In genomic region chr11:32111841-32112240, GRCm38 (mm10) we compare ENCODE assay signal across 18 mouse cellular contexts.
DNase-seq lines count a peak whose midpoint lies in the region; ATAC-seq lines count a peak whose summit lies in the region.
"Had no signal": no experiment of that assay in that cellular context is flagged by ENCODE, and none has a peak within 500 bp of the region (broad histone marks: within the 10 kb centered on the region; RNA-seq: fewer than 3 reads in every experiment).

No protein-coding gene starts in this region.

- H3K4me2 ChIP-seq in forebrain, embryonic 16.5 days (ENCODE audit: low read length), result no peak overlapping the region
- H3K4me2 ChIP-seq in neural tube, embryonic 13.5 days, result no peak overlapping the region
- no peak overlapping the region for H3K4me2 ChIP-seq in midbrain, embryonic 15.5 days
- H3K4me2 ChIP-seq: embryonic facial prominence, embryonic 15.5 days; liver, embryonic 12.5 days; stomach, embryonic 15.5 days had no signal

- peaks cover 7% of the 10 kb centered on the region for H3K36me3 ChIP-seq in forebrain, embryonic 10.5 days (replicated peaks)
- no peaks in the 10 kb centered on the region for H3K36me3 ChIP-seq in forebrain, embryonic 16.5 days (ENCODE audit: control insufficient read depth, insufficient read depth)
- H3K36me3 ChIP-seq in neural tube, embryonic 13.5 days, result no peaks in the 10 kb centered on the region
- no peaks in the 10 kb centered on the region for H3K36me3 ChIP-seq in midbrain, embryonic 15.5 days (replicated peaks)
- H3K36me3 ChIP-seq: embryonic facial prominence, embryonic 15.5 days; G1E; liver, embryonic 12.5 days; stomach, embryonic 15.5 days had no signal

- no peak for DNase-seq in forebrain, embryonic 10.5 days (ENCODE audit: extremely low spot score, low spot score)
- no peak for DNase-seq in neural tube, embryonic 10.5 days (ENCODE audit: extremely low spot score, low spot score)
- no peak for DNase-seq in right cerebral cortex, postnatal 4 days
- no peak for DNase-seq in embryo, embryonic 10.5 days (ENCODE audit: low spot score)
- no peak for DNase-seq in testis, postnatal 14 days (ENCODE audit: low spot score)
- DNase-seq: cerebellum, adult 9-10 months; gastrocnemius, postnatal 10 days; heart, postnatal 10 days; kidney, adult 9 months; layer of hippocampus, postnatal 36 days had no signal

- 38% methylated on average over 3 of the region's 3 CpGs for WGBS in forebrain, embryonic 10.5 days
- 59% methylated on average over 3 of the region's 3 CpGs for WGBS in forebrain, embryonic 16.5 days
- WGBS in neural tube, embryonic 13.5 days, result 54% methylated on average over 3 of the region's 3 CpGs
- 43% methylated on average over 3 of the region's 3 CpGs for WGBS in midbrain, embryonic 15.5 days

- peaks cover 20% of the 10 kb centered on the region for H3K9me3 ChIP-seq in forebrain, embryonic 10.5 days
- H3K9me3 ChIP-seq in forebrain, embryonic 16.5 days (ENCODE audit: control insufficient read depth, low read length), result no peaks in the 10 kb centered on the region
- 0 out of 2 replicates have a peak, but pooled peaks cover 6% of the 10 kb centered on the region for H3K9me3 ChIP-seq in neural tube, embryonic 13.5 days
- no peaks in the 10 kb centered on the region for H3K9me3 ChIP-seq in midbrain, embryonic 15.5 days
- H3K9me3 ChIP-seq: embryonic facial prominence, embryonic 15.5 days; G1E; liver, embryonic 12.5 days; stomach, embryonic 15.5 days had no signal

- H3K27ac ChIP-seq in forebrain, embryonic 10.5 days, result peak overlapping the region; percentile 88
- H3K27ac ChIP-seq in forebrain, embryonic 16.5 days (ENCODE audit: low read length), result no peak overlapping the region; the same call in 1 of the 2 replicates
- H3K27ac ChIP-seq in neural tube, embryonic 13.5 days (replicated peaks), result peak overlapping the region; percentile 93
- H3K27ac ChIP-seq in midbrain, embryonic 15.5 days, result peak overlapping the region; percentile 92
- H3K27ac ChIP-seq: embryonic facial prominence, embryonic 15.5 days; liver, embryonic 12.5 days; stomach, embryonic 15.5 days had no signal

- no peak for ATAC-seq in forebrain, embryonic 16.5 days
- no peak for ATAC-seq in neural tube, embryonic 13.5 days (ENCODE audit: low read depth)
- no peak for ATAC-seq in midbrain, embryonic 15.5 days (replicated peaks)
- ATAC-seq: CD4-positive, CD25-positive, alpha-beta regulatory T cell, adult 4 months; liver, embryonic 12.5 days had no signal

- H3K9ac ChIP-seq in forebrain, embryonic 16.5 days (replicated peaks; ENCODE audit: low read depth, low read length), result no peak overlapping the region
- no peak overlapping the region for H3K9ac ChIP-seq in neural tube, embryonic 13.5 days
- H3K9ac ChIP-seq in midbrain, embryonic 15.5 days, result no peak overlapping the region
- H3K9ac ChIP-seq: embryonic facial prominence, embryonic 15.5 days; liver, embryonic 12.5 days; stomach, embryonic 15.5 days had no signal

- H3K4me3 ChIP-seq in forebrain, embryonic 10.5 days, result no peak overlapping the region
- no peak overlapping the region for H3K4me3 ChIP-seq in forebrain, embryonic 16.5 days (replicated peaks; ENCODE audit: low read length)
- H3K4me3 ChIP-seq in neural tube, embryonic 13.5 days, result no peak overlapping the region
- no peak overlapping the region for H3K4me3 ChIP-seq in midbrain, embryonic 15.5 days
- H3K4me3 ChIP-seq: embryonic facial prominence, embryonic 15.5 days; liver, embryonic 12.5 days; stomach, embryonic 15.5 days had no signal

- peaks cover 54% of the 10 kb centered on the region for H3K4me1 ChIP-seq in forebrain, embryonic 10.5 days
- peaks cover 33% of the 10 kb centered on the region for H3K4me1 ChIP-seq in forebrain, embryonic 16.5 days (replicated peaks; ENCODE audit: control insufficient read depth, insufficient read depth, low read length)
- H3K4me1 ChIP-seq in neural tube, embryonic 13.5 days (replicated peaks), result peaks cover 42% of the 10 kb centered on the region
- peaks cover 45% of the 10 kb centered on the region for H3K4me1 ChIP-seq in midbrain, embryonic 15.5 days
- H3K4me1 ChIP-seq: embryonic facial prominence, embryonic 15.5 days; liver, embryonic 12.5 days; stomach, embryonic 15.5 days had no signal

- H3K27me3 ChIP-seq in forebrain, embryonic 10.5 days (ENCODE audit: poor library complexity, severe bottlenecking), result peaks cover 52% of the 10 kb centered on the region
- no peaks in the 10 kb centered on the region for H3K27me3 ChIP-seq in forebrain, embryonic 16.5 days (replicated peaks; ENCODE audit: control insufficient read depth, insufficient read depth, low read length)
- no peaks in the 10 kb centered on the region for H3K27me3 ChIP-seq in neural tube, embryonic 13.5 days
- no peaks in the 10 kb centered on the region for H3K27me3 ChIP-seq in midbrain, embryonic 15.5 days (replicated peaks)
- H3K27me3 ChIP-seq: embryonic facial prominence, embryonic 15.5 days; liver, embryonic 12.5 days; stomach, embryonic 15.5 days had no signal
